Mouse (Mus musculus): Measurements from ENCODE around the gene Rabl2.
A peak's percentile ranks its signal among the peaks of the same experiment; 100 is the strongest.

Rabl2 gene

GRCm38 (mm10) chr15:89550506-89550905 lies 41.2 kb downstream of the Rabl2 start:
- no peak for DNase-seq (ENCODE audit: low spot score in 2 of 2)

- peak; percentile 59 to 95 for DNase-seq (ENCODE audit: low spot score in 2 of 2)
Measured at GRCm38 (mm10) chr15:89548837-89549236, 42.9 kb downstream of the Rabl2 start.

- peak in 1 of 2 experiments; percentile 55 for DNase-seq (ENCODE audit: low spot score in 2 of 2)
Measured at GRCm38 (mm10) chr15:89547824-89548601, 43.7 kb downstream of the Rabl2 start.

- no peak for DNase-seq (ENCODE audit: low spot score in 2 of 2)
Measured at GRCm38 (mm10) chr15:89547321-89547720, 44.4 kb downstream of the Rabl2 start.

GRCm38 (mm10) chr15:89544171-89544570 lies 47.6 kb downstream of the Rabl2 start:
- no peak for DNase-seq (ENCODE audit: low spot score in 2 of 2)

GRCm38 (mm10) chr15:89533843-89534207 lies 57.9 kb downstream of the Rabl2 start:
- no peak for DNase-seq (ENCODE audit: low spot score in 2 of 2)

GRCm38 (mm10) chr15:89532924-89533842 lies 58.5 kb downstream of the Rabl2 start:
- no peak for DNase-seq (ENCODE audit: low spot score in 2 of 2)
